Mouse (Mus musculus): ENCODE results near the gene 2810408A11Rik.
"Not testable (repeated sequence)": the region's sequence is repeated elsewhere in the genome, so short reads cannot be mapped to it uniquely, and the experiment has no call there.

Gene 2810408A11Rik

DNA sequence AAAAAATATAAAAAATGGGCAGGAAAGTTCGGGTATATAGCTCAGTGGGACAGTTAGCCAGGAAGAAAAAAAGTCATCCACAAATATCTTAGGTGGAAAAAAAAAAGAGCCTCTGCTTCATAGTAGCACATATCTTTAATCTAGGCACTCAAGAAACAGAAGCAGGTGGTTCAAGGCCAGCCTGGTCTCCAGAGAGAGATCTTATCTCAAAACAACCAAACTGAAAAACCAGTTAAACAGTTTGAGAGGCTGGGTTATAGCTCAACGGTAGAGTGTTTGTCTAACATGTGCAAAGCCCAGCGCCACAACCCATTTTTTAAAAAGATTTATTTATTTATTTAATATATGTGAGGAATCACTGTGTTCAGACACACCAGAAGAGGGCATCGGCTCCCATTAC is 32.3 kb upstream of the 2810408A11Rik start:
- intact Hi-C loops (cut with DNase I): loop anchor here (10.0 kb wide), 1 partner anchor 282 kb away; the partner anchor contains the start of gene Slc16a11

GRCm38 (mm10) chr11:69932254-69932653 is 31.5 kb upstream of the 2810408A11Rik start:
- intact Hi-C loops (cut with DNase I): loop anchor here (10.0 kb wide), 1 partner anchor 283 kb away; the partner anchor contains the start of gene Slc16a11

DNA sequence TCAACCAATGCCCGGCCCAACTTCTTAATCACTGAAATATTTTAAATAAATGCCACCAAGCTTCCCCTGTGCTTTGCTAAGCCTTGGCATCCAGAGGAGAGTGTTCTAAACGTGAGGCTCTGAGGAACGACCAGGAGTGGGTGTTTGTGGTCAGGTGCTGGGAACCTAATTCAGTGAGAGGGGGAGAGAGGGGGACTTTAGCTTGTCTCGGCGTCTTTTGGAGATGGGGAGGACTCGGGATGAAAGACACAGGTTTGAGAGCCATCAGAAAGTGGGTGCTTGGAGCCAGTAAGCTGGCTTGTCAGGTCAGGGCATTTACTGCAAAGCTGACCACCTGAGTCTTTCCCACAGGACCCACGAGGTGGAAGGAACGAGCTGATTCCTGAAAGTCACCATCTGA is 31.0 kb upstream of the 2810408A11Rik start:
- intact Hi-C loops (cut with DNase I): loop anchor here (10.0 kb wide), 1 partner anchor 283 kb away; the partner anchor contains the start of gene Slc16a11

DNA sequence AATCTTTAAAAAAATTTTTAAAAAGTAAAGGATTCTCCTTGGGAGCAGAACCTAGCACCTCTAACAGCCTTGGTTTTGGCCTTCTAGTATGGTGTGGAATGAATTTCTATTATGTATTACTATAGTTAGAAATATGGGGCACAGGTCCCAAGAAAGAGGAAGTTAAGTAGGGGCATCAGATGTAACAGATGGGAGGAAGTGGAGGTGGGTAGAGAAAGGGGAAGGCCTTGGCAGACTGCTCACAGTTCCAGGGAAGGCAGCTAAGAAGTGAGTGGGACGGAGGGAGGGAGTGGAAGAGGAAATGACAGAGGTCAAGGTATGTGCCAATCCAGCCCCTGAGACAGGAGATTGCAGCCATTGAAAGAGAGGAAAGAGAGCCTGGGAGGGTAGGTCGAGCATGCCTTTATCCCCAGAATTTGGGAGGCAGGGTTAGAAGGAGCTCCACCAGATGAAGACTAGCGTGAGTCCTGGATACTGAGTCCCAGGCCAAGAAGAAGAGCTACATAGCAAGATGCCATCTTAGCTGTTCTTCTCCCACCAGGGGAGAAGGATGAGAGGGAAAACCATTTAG is 30.3 kb upstream of the 2810408A11Rik start:
- intact Hi-C loops (cut with DNase I): loop anchor here (10.0 kb wide), 1 partner anchor 284 kb away; the partner anchor contains the start of gene Slc16a11

GRCm38 (mm10) chr11:69930176-69930575 is 29.4 kb upstream of the 2810408A11Rik start:
- intact Hi-C loops (cut with DNase I): loop anchor here (10.0 kb wide), 1 partner anchor 285 kb away; the partner anchor contains the start of gene Slc16a11

DNA sequence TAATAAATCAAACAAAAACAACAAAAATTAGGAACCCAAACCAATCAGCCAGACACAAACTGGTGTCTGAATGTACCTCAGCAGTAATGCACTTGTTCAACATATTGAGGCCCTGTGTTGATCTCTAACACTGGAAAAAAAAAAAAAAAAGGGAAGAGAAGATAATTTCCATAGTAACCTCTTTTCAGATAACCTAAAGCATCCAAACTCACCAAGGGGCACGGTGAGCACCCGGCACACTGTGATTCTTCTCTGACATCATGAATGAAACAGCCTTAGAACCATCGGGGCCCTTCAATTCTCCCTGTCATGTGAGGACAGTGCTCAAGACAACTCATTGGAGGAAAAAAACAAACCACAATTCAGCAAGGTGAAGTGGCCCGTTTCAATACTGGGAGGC is 28.9 kb upstream of the 2810408A11Rik start:
- intact Hi-C loops (cut with DNase I): loop anchor here (10.0 kb wide), 1 partner anchor 285 kb away; the partner anchor contains the start of gene Slc16a11

- intact Hi-C loops (cut with DNase I): no loop called here
Observed at GRCm38 (mm10) chr11:69927501-69927900, 26.7 kb upstream of the 2810408A11Rik start.

DNA sequence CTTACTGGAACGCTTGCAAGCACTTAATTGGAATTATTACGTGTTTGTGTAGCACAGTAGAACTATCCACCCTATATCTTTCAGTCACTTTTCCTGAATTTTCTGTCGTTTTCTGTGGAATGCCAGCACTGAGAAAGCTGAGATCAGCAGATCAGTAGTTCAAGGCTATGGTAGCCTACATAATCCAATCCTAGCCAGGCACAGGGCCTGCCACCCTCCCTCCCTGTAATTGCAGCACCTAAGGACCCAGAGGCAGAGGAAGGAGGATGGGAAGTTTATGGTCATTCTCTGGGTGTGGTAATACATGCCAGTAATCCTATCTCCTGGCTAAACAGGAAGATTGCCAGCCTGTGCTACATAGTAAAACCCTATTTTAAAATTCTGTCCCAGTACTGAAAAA is 22.0 kb upstream of the 2810408A11Rik start:
- intact Hi-C loops (cut with DNase I): no loop called here

DNA sequence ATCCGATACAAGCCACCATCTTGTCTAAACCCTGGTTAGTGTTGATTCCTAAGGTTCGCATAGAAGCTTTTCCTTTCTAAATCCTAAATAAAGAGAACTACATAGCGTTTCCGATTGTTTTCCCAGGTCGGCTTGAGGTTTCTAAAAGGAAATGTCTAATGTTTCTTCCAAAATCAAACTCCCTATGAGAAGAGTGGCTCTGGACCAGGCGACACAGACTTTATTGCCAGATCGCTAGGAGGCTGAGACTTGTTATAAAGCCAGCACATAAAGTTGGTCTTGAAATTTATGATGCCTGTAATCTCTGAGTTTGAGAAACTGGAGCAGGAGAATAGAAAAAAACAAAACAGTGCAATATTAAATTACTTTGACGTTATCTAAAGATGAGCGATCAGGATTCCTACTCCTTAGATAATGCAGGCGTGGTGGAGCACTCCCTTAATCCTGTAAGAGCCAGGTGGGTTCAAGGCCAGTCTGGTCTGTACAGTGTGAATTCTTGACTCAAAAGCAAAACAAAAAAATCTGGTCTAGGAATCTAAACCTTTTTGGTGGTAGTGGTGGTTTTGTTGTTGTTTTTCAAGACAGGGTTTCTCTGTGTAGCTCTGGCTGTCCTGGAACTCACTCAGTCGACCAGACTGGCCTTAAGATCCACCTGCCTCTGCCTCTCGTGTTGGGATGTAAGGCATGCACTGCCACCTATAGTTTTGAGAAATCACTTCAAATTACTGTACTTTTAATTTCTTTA is 21.4 kb upstream of the 2810408A11Rik start:
- intact Hi-C loops (cut with DNase I): no loop called here

- intact Hi-C loops (cut with DNase I): no loop called here
Observed at GRCm38 (mm10) chr11:69921114-69922011, 20.6 kb upstream of the 2810408A11Rik start, which contains the start of gene Eif5a. Eif5a (minus strand) TSS chr11:69921958.

GRCm38 (mm10) chr11:69920266-69921031 is 19.7 kb upstream of the 2810408A11Rik start:
- intact Hi-C loops (cut with DNase I): no loop called here

DNA sequence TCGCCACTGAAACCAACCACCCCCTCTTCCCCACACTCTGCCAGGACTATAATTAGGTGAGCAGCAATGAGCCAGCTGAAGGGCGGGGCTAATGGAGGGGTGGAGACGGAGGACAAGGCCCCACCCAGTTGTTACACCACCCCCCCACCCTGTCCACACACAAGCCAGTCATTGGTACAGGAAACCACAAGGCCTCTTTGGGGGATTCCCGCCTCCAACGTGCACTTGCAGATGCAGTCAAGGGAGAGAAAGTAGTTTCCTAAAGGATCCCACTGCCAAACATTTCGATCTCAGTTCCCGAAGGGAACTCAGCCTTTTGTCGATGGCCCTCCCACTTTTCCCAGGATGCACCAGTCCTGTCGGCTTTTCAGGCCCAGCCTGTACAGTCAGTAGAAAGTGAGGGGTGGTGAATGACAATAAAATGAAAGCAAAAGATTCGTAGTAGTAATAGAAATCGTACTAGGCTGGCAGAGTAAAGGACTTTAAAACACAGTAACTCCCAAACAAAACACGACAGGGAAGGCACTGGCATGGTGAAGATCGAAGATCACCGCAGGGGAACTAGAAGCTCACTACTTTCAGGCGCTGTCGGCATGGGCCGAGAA is 19.0 kb upstream of the 2810408A11Rik start:
- intact Hi-C loops (cut with DNase I): no loop called here

GRCm38 (mm10) chr11:69919053-69919452 is 18.3 kb upstream of the 2810408A11Rik start:
- intact Hi-C loops (cut with DNase I): no loop called here

DNA sequence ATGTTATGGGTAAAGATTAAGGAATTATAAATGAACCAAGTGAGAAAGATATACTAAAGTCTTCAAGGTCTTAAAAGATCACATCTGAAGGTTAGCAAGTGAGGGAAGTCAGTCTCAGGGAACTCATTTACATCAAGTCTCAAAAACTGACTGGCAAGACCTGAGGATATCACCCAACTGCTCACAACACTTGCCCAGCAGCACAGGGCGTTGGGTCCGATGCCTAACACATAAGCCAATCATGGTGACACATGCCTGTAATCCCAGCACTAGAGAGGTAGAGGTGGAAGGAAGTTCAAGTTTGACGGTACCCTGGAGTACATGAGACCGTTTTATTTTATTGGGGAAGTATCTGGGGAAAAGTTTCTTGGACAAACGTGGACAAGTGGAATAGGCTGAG is 17.3 kb upstream of the 2810408A11Rik start:
- intact Hi-C loops (cut with DNase I): no loop called here

DNA sequence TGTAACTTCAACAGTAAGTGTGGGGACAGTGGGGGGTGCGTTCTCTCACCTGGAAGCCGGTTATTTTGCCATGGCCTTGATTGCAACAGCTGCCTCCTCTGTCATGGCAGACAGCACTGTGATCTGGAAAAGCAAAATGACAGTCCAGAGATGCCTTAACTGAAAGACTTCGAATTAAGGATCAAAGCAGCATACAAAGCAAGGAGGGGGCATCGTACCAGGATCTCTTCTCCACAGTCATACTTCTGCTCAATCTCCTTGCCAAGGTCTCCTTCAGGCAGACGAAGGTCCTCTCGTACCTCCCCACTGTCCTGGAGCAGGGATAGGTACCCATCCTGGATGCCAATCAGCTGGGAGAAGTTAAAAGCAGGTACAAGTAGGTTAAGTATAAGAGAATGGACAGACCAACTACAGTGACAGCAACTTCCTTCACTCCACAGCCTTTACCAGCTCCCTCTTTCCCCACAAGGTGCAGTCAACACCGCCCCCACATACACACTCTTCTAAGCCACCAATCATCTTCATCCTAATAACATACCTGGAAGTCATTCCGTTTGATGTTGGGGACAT is 16.7 kb upstream of the 2810408A11Rik start:
- intact Hi-C loops (cut with DNase I): no loop called here

DNA sequence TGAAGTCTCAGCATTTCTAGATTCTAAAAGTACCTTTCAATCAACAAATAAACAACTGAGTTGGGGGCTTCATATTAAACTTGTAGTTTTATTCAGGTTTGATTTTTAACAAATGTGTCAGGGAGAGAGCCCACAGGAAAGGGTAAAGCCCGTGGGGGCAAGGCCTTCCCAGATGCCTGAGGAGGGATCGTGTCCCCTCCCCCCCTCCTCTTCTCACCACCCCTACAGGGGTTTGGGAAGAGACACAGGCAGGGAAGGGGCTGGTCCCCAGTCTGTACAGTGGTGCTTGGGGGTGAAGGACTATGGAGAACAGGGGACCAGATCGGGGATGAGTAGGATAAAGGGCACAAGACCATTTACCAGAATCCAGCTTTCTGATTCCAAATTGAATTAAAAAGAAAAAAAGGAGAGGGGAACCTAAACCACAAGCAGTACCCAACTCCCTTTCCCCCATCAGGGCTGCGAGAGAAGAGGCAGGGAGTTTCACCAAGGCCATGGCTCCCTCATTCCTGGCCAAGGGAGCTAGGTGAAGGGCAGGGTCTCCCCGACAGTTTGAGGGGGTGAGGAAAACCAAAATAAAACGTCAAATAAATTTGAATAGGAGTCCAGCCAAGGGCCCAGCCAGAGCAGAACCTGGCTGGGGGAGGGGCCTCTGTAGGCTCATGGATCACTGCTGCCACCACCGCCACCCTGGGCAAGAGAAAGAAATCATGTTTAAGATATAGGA is 16.0 kb upstream of the 2810408A11Rik start:
- intact Hi-C loops (cut with DNase I): not testable (repeated sequence)

- intact Hi-C loops (cut with DNase I): no loop called here
Observed at GRCm38 (mm10) chr11:69915667-69916627, 15.2 kb upstream of the 2810408A11Rik start.

- intact Hi-C loops (cut with DNase I): no loop called here
Observed at GRCm38 (mm10) chr11:69914917-69915430, 14.2 kb upstream of the 2810408A11Rik start.

Measured in adrenal gland (tissue).